Mouse (Mus musculus) spleen, postnatal 4 days (tissue): ENCODE data around the gene Arhgap23.

Experiments used
- DNase-seq, 2 experiments: peaks; one replicate each; pipeline ENCODE4 v3.0.0; 2022; ENCODE audit warnings: low spot score in 2 of 2

Gene Arhgap23

GRCm38 (mm10) chr11:97406094-97406951 is 9.0 kb upstream of the Arhgap23 start:
- DNase-seq: peak in 1 of 2 experiments; percentile 64

- no peak for DNase-seq
Measured at GRCm38 (mm10) chr11:97407456-97407855, 7.9 kb upstream of the Arhgap23 start.

GRCm38 (mm10) chr11:97408171-97408570 is 7.2 kb upstream of the Arhgap23 start:
- peak; percentile 84 to 92 for DNase-seq

- DNase-seq: no peak
Measured at GRCm38 (mm10) chr11:97410958-97411357, 4.4 kb upstream of the Arhgap23 start.

- no peak for DNase-seq
Measured at GRCm38 (mm10) chr11:97412117-97412516, 3.2 kb upstream of the Arhgap23 start.

GRCm38 (mm10) chr11:97412808-97413347 is 2.5 kb upstream of the Arhgap23 start:
- no peak for DNase-seq

- DNase-seq: peak in 1 of 2 experiments; percentile 81
Measured at GRCm38 (mm10) chr11:97415712-97416636, 641 bp downstream of the Arhgap23 start.

- no peak for DNase-seq
Measured at GRCm38 (mm10) chr11:97416637-97417035, 1.3 kb downstream of the Arhgap23 start.

- DNase-seq: no peak
Measured at GRCm38 (mm10) chr11:97418834-97419539, 3.7 kb downstream of the Arhgap23 start.

GRCm38 (mm10) chr11:97419540-97419900 is 4.2 kb downstream of the Arhgap23 start:
- DNase-seq: no peak

GRCm38 (mm10) chr11:97422507-97422906 is 7.2 kb downstream of the Arhgap23 start:
- DNase-seq: no peak

GRCm38 (mm10) chr11:97424092-97424692 is 8.9 kb downstream of the Arhgap23 start:
- peak; percentile 69 to 78 for DNase-seq

- no peak for DNase-seq
Measured at GRCm38 (mm10) chr11:97424802-97425201, 9.5 kb downstream of the Arhgap23 start.

- peak; percentile 86 to 89 for DNase-seq
Measured at GRCm38 (mm10) chr11:97427794-97428725, 12.7 kb downstream of the Arhgap23 start.

- no peak for DNase-seq
Measured at GRCm38 (mm10) chr11:97428726-97429077, 13.4 kb downstream of the Arhgap23 start.

GRCm38 (mm10) chr11:97429615-97430014 is 14.3 kb downstream of the Arhgap23 start:
- DNase-seq: no peak

- peak; percentile 81 to 94 for DNase-seq
Measured at GRCm38 (mm10) chr11:97432015-97432414, 16.7 kb downstream of the Arhgap23 start.

- peak in 1 of 2 experiments; percentile 68 for DNase-seq
Measured at GRCm38 (mm10) chr11:97432983-97433539, 17.7 kb downstream of the Arhgap23 start.

GRCm38 (mm10) chr11:97434121-97434520 is 18.8 kb downstream of the Arhgap23 start:
- DNase-seq: no peak
